Mouse (Mus musculus): ENCODE measurements at regions not wholly inside any gene's neighbourhood (a gene's known extent, or its start where the extent isn't known, plus 50 kb on each side); places are given as distances from the start of the nearest gene placed in this dataset.
A peak's percentile ranks its signal among the peaks of the same experiment; 100 is the strongest.

GRCm38 (mm10) chr3:83710995-83711541 is 55.1 kb upstream of the Sfrp2 start:
- H3K4me1 ChIP-seq (ENCODE audit: control insufficient read depth, insufficient read depth, insufficient read length) = no peaks in the 10 kb centered on the region
- no peaks in the 10 kb centered on the region for H3K36me3 ChIP-seq (ENCODE audit: control insufficient read depth, insufficient read depth, low read length)
- WGBS = 72% methylated on average over 10 of the region's 10 CpGs
- DNase-seq (ENCODE audit: low read depth in 1 of 2, low spot score in 2 of 2) = no peak
- no peak overlapping the region for H3K4me3 ChIP-seq (ENCODE audit: extremely low read depth, insufficient read depth, insufficient read length)
- H3K27ac ChIP-seq (ENCODE audit: insufficient read depth, low read length) = no peak overlapping the region
- TF ChIP-seq POLR2A (IDR thresholded peaks at IDR 0.05; ENCODE audit: low read depth, low read length) (no peak), CTCF (IDR thresholded peaks at IDR 0.05; ENCODE audit: extremely low read depth, insufficient read depth, insufficient read length, insufficient replicate concordance) (no peak)
- no peaks in the 10 kb centered on the region for H3K27me3 ChIP-seq (ENCODE audit: control insufficient read depth, insufficient read depth, low read length)

DNA sequence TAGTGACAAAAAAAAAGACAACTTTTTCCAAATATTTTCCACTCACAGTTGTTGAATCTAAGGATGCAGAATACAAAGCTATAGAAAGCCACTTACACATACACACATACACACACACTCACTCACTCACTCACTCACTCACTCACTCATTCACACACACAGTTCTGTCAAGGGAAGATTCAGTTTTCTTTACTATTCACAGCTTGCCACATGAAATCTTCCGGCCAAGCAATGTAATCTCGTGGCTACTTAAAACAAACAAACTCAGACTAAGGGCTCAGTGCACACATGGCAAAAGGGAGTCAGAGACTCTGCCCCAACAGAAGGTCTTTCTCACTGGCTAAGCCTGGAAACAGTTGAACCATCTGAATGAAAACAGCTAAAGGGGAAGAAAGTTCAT is 53.8 kb upstream of the Sfrp2 start:
- Histone ChIP-seq H3K4me1 (ENCODE audit: control insufficient read depth, insufficient read depth, insufficient read length) (no peaks in the 10 kb centered on the region), H3K4me3 (ENCODE audit: extremely low read depth, insufficient read depth, insufficient read length) (no peak overlapping the region), H3K27me3 (ENCODE audit: control insufficient read depth, insufficient read depth, low read length) (no peaks in the 10 kb centered on the region), H3K36me3 (ENCODE audit: control insufficient read depth, insufficient read depth, low read length) (no peaks in the 10 kb centered on the region), H3K27ac (ENCODE audit: insufficient read depth, low read length) (no peak overlapping the region)
- 73% methylated on average over 2 of the region's 2 CpGs for WGBS
- TF ChIP-seq CTCF (IDR thresholded peaks at IDR 0.05; ENCODE audit: extremely low read depth, insufficient read depth, insufficient read length, insufficient replicate concordance) = no peak
- no peak for TF ChIP-seq POLR2A (IDR thresholded peaks at IDR 0.05; ENCODE audit: low read depth, low read length)
- no peak for DNase-seq (ENCODE audit: low read depth in 1 of 2, low spot score in 2 of 2)

DNA sequence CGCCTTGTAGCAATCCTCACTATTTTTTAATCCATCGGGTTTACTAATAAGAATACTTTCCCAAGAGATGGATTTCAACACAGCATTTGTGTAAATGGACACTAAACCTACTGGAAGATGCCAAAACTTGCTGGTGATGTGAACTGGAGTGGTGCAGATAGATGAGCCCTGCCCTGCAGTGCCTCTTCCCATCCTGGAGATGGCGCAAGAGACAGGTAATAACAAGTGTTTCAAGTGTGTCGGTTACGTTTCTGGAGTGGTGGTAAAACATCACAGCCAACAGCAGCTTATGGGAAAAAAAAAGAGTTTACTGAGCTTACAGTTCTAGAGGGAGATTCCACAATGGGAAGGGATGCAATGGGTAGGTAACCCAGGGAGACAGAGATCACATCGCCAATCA is 51.5 kb upstream of the Sfrp2 start:
- H3K4me3 ChIP-seq (ENCODE audit: extremely low read depth, insufficient read depth, insufficient read length) = no peak overlapping the region
- no peaks in the 10 kb centered on the region for H3K27me3 ChIP-seq (ENCODE audit: control insufficient read depth, insufficient read depth, low read length)
- H3K27ac ChIP-seq (ENCODE audit: insufficient read depth, low read length) = no peak overlapping the region
- TF ChIP-seq POLR2A (IDR thresholded peaks at IDR 0.05; ENCODE audit: low read depth, low read length) (no peak), CTCF (IDR thresholded peaks at IDR 0.05; ENCODE audit: extremely low read depth, insufficient read depth, insufficient read length, insufficient replicate concordance) (peak; percentile 11; the same call in 1 of the 2 replicates)
- DNase-seq (ENCODE audit: low read depth in 1 of 2, low spot score in 2 of 2) = no peak
- H3K36me3 ChIP-seq (ENCODE audit: control insufficient read depth, insufficient read depth, low read length) = no peaks in the 10 kb centered on the region
- no peaks in the 10 kb centered on the region for H3K4me1 ChIP-seq (ENCODE audit: control insufficient read depth, insufficient read depth, insufficient read length)
- WGBS = 72% methylated on average over 6 of the region's 6 CpGs

Data from spleen, adult 2 months (tissue).